Mouse (Mus musculus) lung, postnatal 0 days (tissue): ENCODE data around the gene Tmc2. TPM values are rescaled to one million over a fixed set of nuclear protein-coding genes. Genes with fewer than 3 reads are reported as not detected.

Experiments
- ATAC-seq: fragments of 200-750 bp; cut with Nextera tagmentation; 2 replicates; pipeline ENCODE4 v1.8.0; 2017; ENCODE audit warnings: moderate library complexity
- DNase-seq: peaks from one replicate; pipeline ENCODE4 v3.0.0-alpha.2; 2016; ENCODE audit warnings: low spot score
- H3K27ac ChIP-seq: fragments of 300-500 bp; sonication (generic); 2 replicates; pipeline ENCODE4 v1.5.1; 2014; ENCODE audit warnings: antibody characterized with exemption, mild to moderate bottlenecking, low read length, mixed read lengths
- H3K27me3 ChIP-seq: fragments of 300-500 bp; sonication (generic); replicated peaks from 2 replicates; pipeline ENCODE4 v1.6.1; 2014; ENCODE audit warnings: low read length, mixed read lengths; ENCODE audit not compliant: insufficient read depth
- H3K36me3 ChIP-seq: fragments of 300-500 bp; sonication (generic); 2 replicates; pipeline ENCODE4 v1.6.1; 2014; ENCODE audit warnings: low read length, mixed read lengths; ENCODE audit not compliant: insufficient read depth
- H3K4me1 ChIP-seq: fragments of 300-500 bp; sonication (generic); 2 replicates; pipeline ENCODE4 v1.6.1; 2014; ENCODE audit warnings: antibody characterized with exemption, low read depth, low read length, mixed read lengths; ENCODE audit not compliant: insufficient read depth
- H3K4me2 ChIP-seq: fragments of 300-500 bp; sonication (generic); replicated peaks from 2 replicates; pipeline ENCODE4 v1.6.1; 2014; ENCODE audit warnings: low read depth, mild to moderate bottlenecking, low read length, moderate library complexity, mixed read lengths
- H3K4me3 ChIP-seq: fragments of 300-500 bp; sonication (generic); 2 replicates; pipeline ENCODE4 v1.5.1; 2014; ENCODE audit warnings: low read depth, low read length
- H3K9ac ChIP-seq: fragments of 300-500 bp; sonication (generic); replicated peaks from 2 replicates; pipeline ENCODE4 v1.6.1; 2014; ENCODE audit warnings: low read depth, mild to moderate bottlenecking
- H3K9me3 ChIP-seq: fragments of 300-500 bp; sonication (generic); 2 replicates; pipeline ENCODE4 v1.6.1; 2016; ENCODE audit warnings: low read length, mixed read lengths
- CTCF ChIP-seq: IDR thresholded peaks from 2 replicates; pipeline ENCODE4 v1.5.1; 2016; ENCODE audit warnings: antibody characterized with exemption, mild to moderate bottlenecking
- EP300 ChIP-seq: IDR thresholded peaks from 2 replicates; pipeline ENCODE4 v1.6.1; 2016; ENCODE audit warnings: antibody characterized with exemption, mild to moderate bottlenecking, control low read depth
- WGBS: fragments of 180-500 bp; shearing (Covaris S2); extraction: QIAGEN DNeasy Blood & Tissue Kit; methylation state at CpG from one replicate; pipeline ENCODE4 v1.1.7; 2014; 5-methylcytosine and 5-hydroxymethylcytosine counted together
- polyA plus RNA-seq: library from polyadenylated mRNA; unstranded; fragments of >200 nt; fragmentation: Nextera tagmentation; extraction: Ambion mirVana; gene quantifications from 2 replicates; pipeline ENCODE4 v1.2.1, GENCODE M21; 2015

Tmc2 gene
- polyA plus RNA-seq, 1 experiment from 2014 or later = not detected

- WGBS = 41% methylated on average over 6 of the region's 6 CpGs
- H3K4me1 ChIP-seq = peaks cover 7% of the 10 kb centered on the region; the same call in 1 of the 2 replicates
- no peaks in the 10 kb centered on the region for H3K27me3 ChIP-seq
- H3K9me3 ChIP-seq = no peaks in the 10 kb centered on the region
- no peak overlapping the region for H3K4me2 ChIP-seq
- H3K27ac ChIP-seq = no peak overlapping the region
- TF ChIP-seq CTCF (peak; percentile 75), EP300 (no peak)
- DNase-seq (peak; percentile 59), ATAC-seq (no peak)
- no peak overlapping the region for H3K4me3 ChIP-seq
- no peak overlapping the region for H3K9ac ChIP-seq
- H3K36me3 ChIP-seq = peaks cover 17% of the 10 kb centered on the region
Observed at GRCm38 (mm10) chr2:130275649-130276048, 80.7 kb downstream of the Tmc2 start.

GRCm38 (mm10) chr2:130279600-130280091 lies 84.7 kb downstream of the Tmc2 start:
- no peak overlapping the region for H3K4me2 ChIP-seq
- H3K27me3 ChIP-seq = no peaks in the 10 kb centered on the region
- H3K9ac ChIP-seq = no peak overlapping the region
- WGBS = 34% methylated on average over 8 of the region's 8 CpGs
- H3K36me3 ChIP-seq = peaks cover 17% of the 10 kb centered on the region
- H3K27ac ChIP-seq = no peak overlapping the region
- H3K4me3 ChIP-seq = no peak overlapping the region
- DNase-seq (no peak), ATAC-seq (no peak)
- H3K9me3 ChIP-seq = no peaks in the 10 kb centered on the region
- TF ChIP-seq EP300 (no peak), CTCF (no peak)
- H3K4me1 ChIP-seq = peaks cover 7% of the 10 kb centered on the region; the same call in 1 of the 2 replicates

DNA sequence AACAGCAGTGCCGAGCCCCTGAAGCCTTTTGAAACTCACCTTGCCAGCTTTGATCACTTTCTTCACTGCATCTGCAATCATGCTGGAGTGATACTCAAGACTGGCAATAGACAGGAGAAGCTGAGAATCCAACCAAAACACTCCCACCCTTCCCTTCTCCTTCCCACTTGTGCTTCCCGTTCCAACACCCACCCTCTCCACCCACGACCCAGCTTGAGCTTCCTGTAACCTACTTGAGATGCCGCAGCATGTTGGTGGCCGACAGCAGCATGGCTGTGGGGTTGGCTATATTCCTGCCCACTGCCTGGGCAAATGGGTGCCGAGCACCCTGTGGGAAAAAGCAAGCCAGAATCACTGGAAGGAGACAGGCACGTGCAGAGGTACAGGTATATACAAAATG lies 85.2 kb downstream of the Tmc2 start:
- 37% methylated on average over 7 of the region's 7 CpGs for WGBS
- TF ChIP-seq CTCF (no peak), EP300 (no peak)
- H3K27me3 ChIP-seq = no peaks in the 10 kb centered on the region
- H3K4me1 ChIP-seq = peaks cover 7% of the 10 kb centered on the region; the same call in 1 of the 2 replicates
- no peak for ATAC-seq
- H3K36me3 ChIP-seq = peaks cover 17% of the 10 kb centered on the region
- no peak overlapping the region for H3K4me2 ChIP-seq
- H3K4me3 ChIP-seq = no peak overlapping the region
- no peak overlapping the region for H3K27ac ChIP-seq
- no peaks in the 10 kb centered on the region for H3K9me3 ChIP-seq
- no peak for DNase-seq
- H3K9ac ChIP-seq = no peak overlapping the region

DNA sequence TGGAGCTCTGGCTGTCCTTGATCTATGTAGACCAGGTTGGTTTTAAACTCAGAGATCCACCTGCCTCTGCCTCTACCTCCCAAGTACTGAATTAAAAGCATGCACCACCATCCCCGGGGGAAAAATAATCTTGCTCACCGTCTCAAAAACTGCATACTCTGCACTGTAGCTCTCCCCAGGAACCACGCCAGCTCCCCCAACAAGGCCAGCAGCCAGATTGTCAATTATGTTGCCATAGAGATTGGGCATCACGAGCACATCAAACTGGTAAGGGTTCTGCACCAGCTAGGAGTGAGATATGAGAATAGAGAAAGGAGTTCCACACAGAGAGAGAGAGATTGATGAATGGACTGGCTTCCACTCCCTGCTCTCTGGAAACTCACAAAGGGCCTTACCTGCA lies 85.8 kb downstream of the Tmc2 start:
- H3K9ac ChIP-seq = no peak overlapping the region
- peaks cover 17% of the 10 kb centered on the region for H3K36me3 ChIP-seq
- no peaks in the 10 kb centered on the region for H3K27me3 ChIP-seq
- H3K9me3 ChIP-seq = no peaks in the 10 kb centered on the region
- ATAC-seq (no peak), DNase-seq (no peak)
- TF ChIP-seq CTCF (no peak), EP300 (no peak)
- H3K4me1 ChIP-seq = peaks cover 7% of the 10 kb centered on the region; the same call in 1 of the 2 replicates
- H3K27ac ChIP-seq = no peak overlapping the region
- no peak overlapping the region for H3K4me2 ChIP-seq
- 59% methylated on average over 4 of the region's 4 CpGs for WGBS
- no peak overlapping the region for H3K4me3 ChIP-seq

DNA sequence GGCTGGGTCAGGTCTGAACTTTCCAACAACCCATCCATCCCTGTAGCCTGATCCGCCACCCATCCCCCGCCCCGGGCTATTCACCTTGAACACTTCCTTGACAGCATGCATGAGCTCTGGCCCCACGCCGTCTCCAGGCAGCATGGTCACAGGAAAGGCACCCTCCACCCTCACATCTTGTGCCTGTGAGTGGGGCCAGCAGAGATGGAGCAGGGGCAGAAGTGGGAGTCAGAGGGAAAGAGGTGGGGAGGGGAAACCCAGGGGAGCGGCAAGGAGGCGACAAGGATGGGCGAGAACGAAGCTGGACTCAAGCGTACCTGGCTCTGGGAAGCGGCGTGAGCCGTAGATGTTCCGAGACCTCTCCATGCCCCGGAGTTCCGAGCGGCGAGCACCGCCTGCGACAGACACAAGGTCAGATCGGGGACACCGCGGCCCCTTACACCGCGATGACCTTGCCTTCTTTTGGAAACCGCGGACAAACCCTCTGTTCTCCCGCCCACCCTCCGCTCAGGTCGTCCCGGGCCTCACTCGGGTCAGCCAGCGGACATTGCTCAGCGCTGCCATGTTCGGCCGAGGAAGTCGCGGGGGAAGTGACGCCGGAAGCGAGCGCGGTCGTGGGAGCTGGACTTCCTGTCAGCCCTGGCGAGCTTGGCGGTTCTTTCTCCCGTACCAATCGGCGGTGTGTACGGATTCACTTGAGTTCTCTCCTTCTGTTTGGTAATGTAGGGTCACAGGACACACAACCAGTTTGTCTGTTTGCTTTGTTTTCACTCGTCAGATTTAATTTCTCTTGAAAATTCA lies 89.1 kb downstream of the Tmc2 start, which contains the start of gene Idh3b:
Gene Idh3b (minus strand): TSS at position 694 of the 801 bp plus-strand sequence.
- Histone ChIP-seq H3K4me1 (peaks cover 7% of the 10 kb centered on the region; the same call in 1 of the 2 replicates), H3K9me3 (no peaks in the 10 kb centered on the region), H3K4me3 (peak within 1 kb of the TSS; percentile 81), H3K9ac (peak within 1 kb of the TSS; percentile 88), H3K27me3 (no peaks in the 10 kb centered on the region), H3K27ac (peak within 1 kb of the TSS; percentile 77), H3K36me3 (peaks cover 11% of the 10 kb centered on the region), H3K4me2 (peak within 1 kb of the TSS; percentile 90)
- 3% methylated on average over 49 of the region's 51 CpGs for WGBS
- DNase-seq = peak; percentile 93
- peak; percentile 97 for ATAC-seq
- TF ChIP-seq EP300 (no peak), CTCF (no peak)

DNA sequence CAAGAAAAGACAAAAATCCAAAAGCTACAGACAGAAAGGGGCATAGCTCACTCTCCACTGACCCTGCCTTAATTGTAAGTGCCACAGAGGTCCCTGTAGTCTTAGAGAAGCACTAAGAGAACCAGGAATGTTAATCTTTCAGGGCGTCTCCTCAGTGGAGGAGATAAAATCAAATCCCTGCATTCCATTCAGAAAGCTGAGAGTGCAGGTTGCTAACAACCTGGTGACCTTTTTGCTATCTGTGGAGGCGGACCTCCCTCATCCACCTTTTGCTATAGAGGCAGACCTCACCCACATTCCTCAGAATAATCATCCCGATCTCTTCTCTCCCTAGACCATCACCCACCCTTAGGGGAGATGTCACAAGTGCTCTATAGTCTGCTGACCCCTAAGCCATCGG lies 94.1 kb downstream of the Tmc2 start:
- ATAC-seq (no peak), DNase-seq (no peak)
- H3K27me3 ChIP-seq = peaks cover 7% of the 10 kb centered on the region
- WGBS = 51% methylated on average over 4 of the region's 4 CpGs
- TF ChIP-seq CTCF (no peak), EP300 (no peak)
- H3K4me2 ChIP-seq = no peak overlapping the region
- H3K4me3 ChIP-seq = no peak overlapping the region
- no peak overlapping the region for H3K9ac ChIP-seq
- no peaks in the 10 kb centered on the region for H3K36me3 ChIP-seq
- no peaks in the 10 kb centered on the region for H3K4me1 ChIP-seq
- no peak overlapping the region for H3K27ac ChIP-seq
- no peaks in the 10 kb centered on the region for H3K9me3 ChIP-seq
